Mouse (Mus musculus): ENCODE data around the gene Panx2. TPM values are rescaled to one million over a fixed set of nuclear protein-coding genes. Genes with fewer than 3 reads are reported as not detected.
A peak's percentile ranks its signal among the peaks of the same experiment; 100 is the strongest.

Panx2 gene
- total and polyA plus RNA-seq, 3 experiments, result 0.91 to 2.1 (median 1.3) TPM

- Histone ChIP-seq H3K27ac (no peak overlapping the region), H3K79me2 (replicated peaks; ENCODE audit: control insufficient read depth, insufficient read depth, low read length) (peaks cover 5% of the 10 kb centered on the region; the same call in 1 of the 2 replicates), H3K4me3 (no peak overlapping the region), H3K9ac (ENCODE audit: low read depth, low read length) (no peak overlapping the region), H3K27me3 (ENCODE audit: control insufficient read depth, insufficient read depth, low read length) (no peaks in the 10 kb centered on the region), H3K4me1 (ENCODE audit: control insufficient read depth, insufficient read depth, low read length) (peaks cover 5% of the 10 kb centered on the region), H3K36me3 (ENCODE audit: control insufficient read depth, insufficient read depth, low read length) (no peaks in the 10 kb centered on the region)
- TF ChIP-seq POLR2A (IDR thresholded peaks at IDR 0.05; ENCODE audit: insufficient read depth, low read depth, low read length), result no peak
- peak; percentile 71 for TF ChIP-seq CTCF (IDR thresholded peaks at IDR 0.05)
- DNase-seq, result no peak
- intact Hi-C loops (cut with DNase I), result loop anchor here (10.0 kb wide), 1 partner anchor 183 kb away; no protein-coding TSS in a partner anchor
Measured at GRCm38 (mm10) chr15:89118007-89118406, 58.5 kb downstream of the Panx2 start.

DNA sequence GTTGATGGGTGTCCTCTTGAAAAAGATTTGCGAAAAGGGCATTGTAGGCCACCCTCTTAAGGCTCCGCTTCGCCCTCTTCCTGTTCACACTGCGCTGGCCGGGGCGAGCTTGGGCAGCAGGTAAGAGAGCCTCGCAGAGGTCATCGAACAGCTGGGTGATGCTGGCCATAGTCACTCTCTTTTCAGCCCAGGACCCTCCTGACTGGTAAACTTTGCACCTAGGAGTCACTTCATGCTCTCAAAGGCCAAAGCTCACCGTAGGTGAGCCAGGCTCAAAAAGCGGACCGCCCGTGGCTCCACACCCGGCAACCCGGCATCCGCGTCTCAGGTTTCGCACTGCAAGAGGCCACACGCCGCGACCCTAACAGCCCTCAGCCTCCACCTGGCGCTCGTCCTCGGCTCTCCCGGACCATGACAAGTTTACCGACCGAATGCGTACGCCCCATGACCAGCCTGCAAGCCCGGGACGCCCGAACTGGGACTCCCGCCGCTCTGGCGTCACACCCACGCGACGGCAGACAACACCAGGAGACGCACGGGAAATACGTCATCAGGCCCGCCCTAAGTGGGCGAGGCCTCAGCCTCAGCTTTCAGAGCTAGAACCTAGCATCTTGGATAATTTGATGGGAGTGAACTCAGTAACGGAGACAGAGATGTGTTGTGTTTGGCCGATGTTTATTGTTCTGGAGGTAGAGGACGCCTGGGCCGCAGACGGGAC lies 63.3 kb downstream of the Panx2 start, which contains the start of gene Tubgcp6:
TSS of gene Tubgcp6 (minus strand) at position 464 of the 718 bp plus-strand sequence.
- Histone ChIP-seq H3K9ac (ENCODE audit: low read depth, low read length) (peak within 1 kb of the TSS; percentile 79), H3K79me2 (replicated peaks; ENCODE audit: control insufficient read depth, insufficient read depth, low read length) (peaks cover 4% of the 10 kb centered on the region; the same call in 1 of the 2 replicates), H3K4me3 (peak within 1 kb of the TSS; percentile 93), H3K36me3 (ENCODE audit: control insufficient read depth, insufficient read depth, low read length) (no peaks in the 10 kb centered on the region), H3K27ac (peak within 1 kb of the TSS; percentile 85), H3K27me3 (ENCODE audit: control insufficient read depth, insufficient read depth, low read length) (no peaks in the 10 kb centered on the region), H3K4me1 (ENCODE audit: control insufficient read depth, insufficient read depth, low read length) (peaks cover 13% of the 10 kb centered on the region)
- peak; percentile 94 to 98 for DNase-seq
- under 1% methylated on average over 47 of the region's 47 CpGs for WGBS
- intact Hi-C loops (cut with DNase I), result loop anchor here (2.0 to 5.0 kb wide), 2 partner anchors 18 to 34 kb away; partner anchors contain the start of gene Mapk12
- TF ChIP-seq CTCF (IDR thresholded peaks at IDR 0.05), result no peak
- TF ChIP-seq EP300 (IDR thresholded peaks at IDR 0.05; ENCODE audit: insufficient read depth, low read depth, low read length), result peak; percentile 66
- TF ChIP-seq POLR2A (IDR thresholded peaks at IDR 0.05; ENCODE audit: insufficient read depth, low read depth, low read length), result peak; percentile 90

Other genes starting within 250 kb of the Panx2 start
- 1 to 10 TPM; 7.2 to 8.7 TPM for gene Alg12, start 240.4 kb upstream of the Panx2 start, total RNA-seq (2021)
- gene Alg12, start 240.4 kb upstream of the Panx2 start, polyA plus RNA-seq (2012; rRNA removed), result 11.0 and 17.5 TPM in 2 replicates
- gene Creld2, start 240.1 kb upstream of the Panx2 start, total RNA-seq (2021), result 10 to 100 TPM; 23.6 to 24.7 TPM
- 13.6 and 19.9 TPM in 2 replicates for gene Creld2, start 240.1 kb upstream of the Panx2 start, polyA plus RNA-seq (2012; rRNA removed)
- 100 to 1,000 TPM in 1 of 2 experiments, 10 to 100 TPM in 1; 95.3 to 133 TPM for gene Pim3, start 197.5 kb upstream of the Panx2 start, total RNA-seq (2021)
- 45.6 and 58.8 TPM in 2 replicates for gene Pim3, start 197.5 kb upstream of the Panx2 start, polyA plus RNA-seq (2012; rRNA removed)
- gene Ttll8, start 105.3 kb upstream of the Panx2 start, total RNA-seq (2021), result not detected
- gene Ttll8, start 105.3 kb upstream of the Panx2 start, polyA plus RNA-seq (2012; rRNA removed), result 0.12 and 0.18 TPM in 2 replicates
- not detected for gene Mlc1, start 80.7 kb upstream of the Panx2 start, total RNA-seq (2021)
- not detected in 2 replicates for gene Mlc1, start 80.7 kb upstream of the Panx2 start, polyA plus RNA-seq (2012; rRNA removed)
- 100 to 1,000 TPM in 1 of 2 experiments, 10 to 100 TPM in 1; 96.4 to 107 TPM for gene Mov10l1, start 76.8 kb upstream of the Panx2 start, total RNA-seq (2021)
- gene Mov10l1, start 76.8 kb upstream of the Panx2 start, polyA plus RNA-seq (2012; rRNA removed), result 51.7 and 85.0 TPM in 2 replicates
- 10 to 100 TPM; 48.8 to 51.5 TPM for gene Trabd, start 15.4 kb downstream of the Panx2 start, total RNA-seq (2021)
- 38.3 and 47.8 TPM in 2 replicates for gene Trabd, start 15.4 kb downstream of the Panx2 start, polyA plus RNA-seq (2012; rRNA removed)
- gene Selenoo, start 29.4 kb downstream of the Panx2 start, total RNA-seq (2021), result 10 to 100 TPM; 13.6 to 16.5 TPM
- 20.7 and 28.6 TPM in 2 replicates for gene Selenoo, start 29.4 kb downstream of the Panx2 start, polyA plus RNA-seq (2012; rRNA removed)
- gene Tubgcp6, start 63.4 kb downstream of the Panx2 start, total RNA-seq (2021), result 1 to 10 TPM; 7.3 to 8.7 TPM
- gene Tubgcp6, start 63.4 kb downstream of the Panx2 start, polyA plus RNA-seq (2012; rRNA removed), result 16.2 and 18.7 TPM in 2 replicates
- 1 to 10 TPM; 6.3 to 7.6 TPM for gene Hdac10, start 69.0 kb downstream of the Panx2 start, total RNA-seq (2021)
- gene Hdac10, start 69.0 kb downstream of the Panx2 start, polyA plus RNA-seq (2012; rRNA removed), result 19.5 and 23.1 TPM in 2 replicates
- 10 to 100 TPM; 20.7 to 21.1 TPM for gene Mapk12, start 81.0 kb downstream of the Panx2 start, total RNA-seq (2021)
- gene Mapk12, start 81.0 kb downstream of the Panx2 start, polyA plus RNA-seq (2012; rRNA removed), result 30.5 and 43.2 TPM in 2 replicates
- gene Mapk11, start 89.9 kb downstream of the Panx2 start, total RNA-seq (2021), result 1 to 10 TPM; 1.9 to 2.0 TPM
- 4.7 and 5.2 TPM in 2 replicates for gene Mapk11, start 89.9 kb downstream of the Panx2 start, polyA plus RNA-seq (2012; rRNA removed)
- 10 to 100 TPM; 75.7 to 93.5 TPM for gene Plxnb2, start 121.1 kb downstream of the Panx2 start, total RNA-seq (2021)
- 92.3 and 121 TPM in 2 replicates for gene Plxnb2, start 121.1 kb downstream of the Panx2 start, polyA plus RNA-seq (2012; rRNA removed)
- gene Dennd6b, start 136.8 kb downstream of the Panx2 start, total RNA-seq (2021), result 1 to 10 TPM; 8.4 to 9.1 TPM
- gene Dennd6b, start 136.8 kb downstream of the Panx2 start, polyA plus RNA-seq (2012; rRNA removed), result 24.0 and 27.7 TPM in 2 replicates
- gene Ppp6r2, start 151.8 kb downstream of the Panx2 start, total RNA-seq (2021), result 10 to 100 TPM; 66.7 to 79.0 TPM
- 73.2 and 107 TPM in 2 replicates for gene Ppp6r2, start 151.8 kb downstream of the Panx2 start, polyA plus RNA-seq (2012; rRNA removed)

All from heart, adult 2 months (tissue).